Mouse (Mus musculus) C2C12 (cell line): ENCODE results near the gene Rdh5.

Experiments
- CTCF ChIP-seq: IDR thresholded peaks from one replicate; pipeline ENCODE4 v1.5.1; 2011; ENCODE audit not compliant: control insufficient read depth, insufficient read depth, insufficient read length
- MAX ChIP-seq: IDR thresholded peaks from one replicate; pipeline ENCODE4 v1.6.1; 2011; ENCODE audit warnings: mild to moderate bottlenecking, control low read depth

- TF ChIP-seq MAX (no peak), CTCF (no peak)
These were observed 33.5 kb downstream of the Rdh5 start for GRCm38 (mm10) chr10:128888941-128889827.
